Mouse (Mus musculus): ENCODE data around the gene Nudt16l1. TPM values are rescaled to one million over a fixed set of nuclear protein-coding genes. Genes with fewer than 3 reads are reported as not detected.

The Nudt16l1 gene
- 10 to 100 TPM; 23.3 to 23.8 TPM for total RNA-seq (2021)
- long read RNA-seq, experiment 1, transcript Nudt16l1-205 (3 exons, 1,618 nt): major isoform, 31 of 33 reads
- long read RNA-seq, experiment 1, partial matches to known transcripts: 0 of 33 reads
- long read RNA-seq, experiment 1, other reads (novel, unspliced or antisense): 1 of 33 reads
- long read RNA-seq, experiment 2, transcript Nudt16l1-205 (3 exons, 1,618 nt): major isoform, 26 of 29 reads
- long read RNA-seq, experiment 2, partial matches to known transcripts: 0 of 29 reads
- long read RNA-seq, experiment 2, other reads (novel, unspliced or antisense): 1 of 29 reads

DNA sequence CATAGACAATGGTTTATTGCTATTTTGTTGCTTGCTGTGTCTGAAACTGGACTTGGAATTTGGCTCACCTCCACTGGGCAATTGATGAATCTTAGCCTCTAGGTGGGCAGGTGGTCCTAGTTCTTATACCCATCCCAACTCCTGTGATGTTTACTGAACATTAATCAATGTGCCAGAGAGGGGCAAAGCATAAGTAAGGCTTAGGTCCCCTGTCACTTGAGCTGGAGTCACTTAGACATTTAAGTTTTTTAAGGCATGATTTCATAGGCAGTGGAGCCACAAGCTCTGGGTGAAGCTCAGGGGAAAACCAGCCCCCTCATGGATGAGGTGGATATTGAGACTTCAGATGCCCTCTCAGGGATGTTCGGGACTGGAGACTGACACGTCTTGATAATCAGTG is at the start of gene Nudt16l1:
Nudt16l1 (plus strand) TSS at position 301 of the 400 bp plus-strand sequence.
- intact Hi-C loops (cut with DNase I; ENCODE audit: low total_unique reads): no loop called here
- no peak for DNase-seq

DNA sequence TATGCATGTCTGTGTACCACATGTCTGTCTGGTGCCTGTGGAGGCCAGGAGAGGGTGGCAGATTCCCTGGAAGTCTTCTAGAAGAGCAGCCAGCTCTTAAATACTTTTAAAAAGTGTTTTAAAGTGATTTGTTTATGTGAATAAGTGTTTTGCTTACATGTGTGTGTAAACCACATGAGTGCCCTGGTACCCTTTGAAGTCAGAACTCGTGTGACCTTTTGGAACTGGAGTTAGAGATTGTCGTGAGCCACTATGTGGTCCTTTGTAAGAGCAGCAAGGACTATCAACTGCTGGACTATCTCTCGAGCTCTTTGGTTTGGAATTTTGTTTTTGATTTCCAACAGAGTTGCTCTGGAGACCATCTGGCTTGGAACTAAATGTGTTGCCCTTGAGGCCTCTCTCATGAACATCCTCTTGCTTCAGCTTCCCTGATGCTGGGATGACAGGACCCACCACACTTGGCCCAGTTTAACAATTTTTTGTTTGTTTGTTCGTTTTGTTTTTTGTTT is 48.3 kb upstream of the Nudt16l1 start:
- intact Hi-C loops (cut with DNase I; ENCODE audit: low total_unique reads): no loop called here
- no peak for DNase-seq

DNA sequence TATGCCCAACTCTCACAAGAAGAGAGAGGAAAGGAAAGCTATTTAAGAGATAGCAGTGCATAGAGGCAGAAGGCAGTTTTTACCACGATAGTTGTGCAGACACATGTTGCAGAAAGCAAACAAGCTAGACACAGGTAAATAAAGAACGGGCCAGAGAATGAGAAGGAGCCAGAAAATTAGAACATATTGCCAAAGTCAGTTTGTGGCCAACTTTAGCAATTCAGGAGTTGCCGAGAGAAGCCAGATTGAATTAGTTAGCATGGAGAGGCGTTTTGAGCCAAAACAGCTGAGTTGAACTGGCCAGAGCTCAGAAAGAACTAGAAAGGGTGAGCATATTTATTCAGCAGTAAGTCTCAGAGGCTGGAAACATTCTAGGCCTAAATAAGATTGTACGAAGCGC is 46.4 kb upstream of the Nudt16l1 start:
- no peak for DNase-seq
- intact Hi-C loops (cut with DNase I; ENCODE audit: low total_unique reads): no loop called here

DNA sequence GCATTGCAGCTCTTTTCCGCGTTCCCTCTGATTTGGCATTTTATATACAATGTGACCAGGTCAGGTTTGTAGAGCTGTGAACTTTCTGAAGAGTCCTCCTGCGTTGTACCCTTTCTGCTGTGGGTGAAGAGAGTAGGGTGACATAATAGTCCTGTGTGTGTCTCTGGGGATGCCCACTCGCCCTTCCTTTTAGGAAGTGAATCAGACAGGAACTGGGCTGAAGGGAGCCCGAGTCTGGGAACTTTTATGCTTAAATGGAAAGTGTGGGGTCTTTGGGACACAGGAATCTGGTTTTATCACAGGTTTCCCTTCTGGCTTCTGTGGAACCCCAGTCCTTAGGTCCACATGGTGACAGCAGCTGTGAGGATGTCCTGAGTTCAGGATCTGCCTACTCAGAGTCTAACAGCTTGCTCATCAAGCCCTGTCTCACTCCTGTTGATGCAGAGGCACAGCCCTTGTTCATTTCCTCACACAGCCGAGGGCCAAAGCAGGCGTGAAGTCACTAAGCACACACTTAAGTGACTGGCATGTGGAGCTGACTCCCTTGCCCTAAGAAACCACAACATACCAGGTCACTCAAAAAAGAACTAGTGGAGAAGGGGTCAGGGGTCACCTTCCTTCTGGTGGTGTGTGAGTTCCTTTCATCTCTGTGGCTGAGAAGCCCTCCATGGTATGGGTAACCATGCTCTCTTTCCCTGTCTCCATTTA is 44.2 kb upstream of the Nudt16l1 start:
- intact Hi-C loops (cut with DNase I; ENCODE audit: low total_unique reads): no loop called here
- DNase-seq: no peak

DNA sequence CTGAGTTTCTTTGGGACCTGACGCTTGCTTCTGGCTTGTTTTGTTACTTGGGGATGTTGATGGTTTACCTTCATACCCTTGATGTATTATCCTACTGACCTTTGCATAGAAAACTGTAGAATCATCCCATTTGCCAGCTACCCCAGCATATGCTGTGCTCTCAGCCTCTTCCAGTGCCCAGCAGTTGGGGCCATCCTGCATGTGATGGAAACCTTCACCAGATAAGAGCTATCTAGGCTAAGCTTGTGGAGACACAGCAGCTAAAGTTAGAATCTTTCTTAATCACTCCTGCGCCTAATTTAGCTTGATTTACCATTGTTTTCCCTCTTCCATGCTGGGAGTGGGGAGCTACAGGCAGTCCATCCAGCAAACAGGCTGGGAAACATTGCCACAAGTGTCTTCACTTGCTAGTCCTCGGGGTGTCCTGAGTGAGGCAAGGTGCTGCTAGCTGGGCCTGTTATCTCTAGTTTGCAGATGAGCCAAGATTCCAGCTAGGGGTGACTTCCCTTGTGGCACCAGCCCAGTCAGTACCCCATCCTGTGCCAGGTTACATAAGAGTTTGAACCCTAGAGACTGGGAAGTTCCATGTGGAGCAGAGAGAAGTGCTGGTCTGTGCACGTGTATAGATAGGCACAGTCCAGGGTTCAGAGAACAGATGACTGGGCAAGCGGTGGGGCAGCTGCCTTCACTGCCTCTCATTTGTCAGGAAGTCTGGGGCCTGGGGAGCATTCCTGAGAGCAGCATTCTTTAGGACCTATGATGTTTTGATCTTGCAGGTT is 42.1 kb upstream of the Nudt16l1 start:
- intact Hi-C loops (cut with DNase I; ENCODE audit: low total_unique reads): no loop called here
- DNase-seq: no peak

DNA sequence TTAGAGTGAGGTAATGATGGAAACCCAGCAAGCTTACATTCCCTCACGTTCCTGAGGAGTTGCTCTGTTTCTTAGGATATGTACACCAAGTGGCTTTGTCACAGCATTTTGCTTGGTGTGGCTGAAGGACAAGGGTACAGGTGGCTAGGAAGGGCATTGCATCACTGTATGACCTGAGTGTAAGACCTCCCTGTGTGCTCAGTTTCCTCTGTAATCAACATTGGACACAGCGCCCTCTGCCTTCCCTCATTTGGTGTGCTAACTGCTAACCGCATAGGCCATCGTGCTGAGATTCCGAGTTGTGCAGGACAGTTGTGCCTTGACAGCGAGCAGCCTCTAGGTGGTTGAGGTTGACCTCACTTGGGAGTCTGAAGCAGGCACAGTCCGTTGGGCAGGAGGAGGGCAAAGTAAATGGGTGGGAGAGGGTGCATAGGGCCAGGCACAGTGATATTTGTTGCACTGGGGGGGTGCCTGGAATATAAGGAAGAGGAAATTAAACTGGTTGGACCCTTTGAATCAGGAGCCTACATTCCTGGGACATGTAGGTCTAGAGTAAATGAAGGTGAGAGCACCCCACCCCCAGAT is 41.3 kb upstream of the Nudt16l1 start:
- no peak for DNase-seq
- intact Hi-C loops (cut with DNase I; ENCODE audit: low total_unique reads): no loop called here

DNA sequence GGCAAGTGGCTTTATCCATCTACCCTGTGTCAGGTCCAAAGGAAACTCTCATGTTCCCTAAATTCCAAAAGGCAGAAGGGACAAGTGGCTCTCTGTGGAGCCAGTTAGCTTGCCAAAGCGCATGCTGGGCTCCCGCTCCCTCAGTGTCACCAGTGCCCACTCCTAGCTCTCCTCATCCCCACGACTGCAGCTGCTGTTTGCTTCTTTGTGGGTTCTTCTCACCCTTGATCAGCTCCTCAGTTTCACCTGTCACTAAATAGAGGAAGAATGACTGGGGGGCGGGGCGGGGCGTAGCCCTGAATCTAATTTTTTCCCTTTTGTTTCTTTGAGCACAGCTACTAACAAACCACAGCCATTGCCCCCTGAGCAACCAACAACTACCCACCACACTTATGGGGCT is 39.7 kb upstream of the Nudt16l1 start:
- DNase-seq: no peak
- intact Hi-C loops (cut with DNase I; ENCODE audit: low total_unique reads): no loop called here

DNA sequence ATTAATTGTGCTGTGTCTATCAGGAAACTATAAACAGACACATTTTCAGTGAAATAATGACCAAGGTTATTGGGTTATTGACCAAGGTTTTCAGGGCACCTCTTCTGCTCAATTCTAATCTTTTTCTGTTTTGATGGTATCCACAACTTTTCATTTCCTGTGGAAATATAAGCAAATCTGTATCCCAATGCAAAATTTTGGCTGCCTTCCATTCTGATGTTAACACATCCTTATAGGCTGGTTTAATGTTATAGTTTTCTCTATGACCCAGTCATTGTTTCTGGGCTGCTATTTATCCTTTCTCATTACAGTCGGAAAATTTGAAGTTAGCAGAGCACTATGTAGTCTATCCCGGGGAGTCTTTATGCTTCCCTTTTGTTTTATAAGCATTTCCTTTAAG is 38.9 kb upstream of the Nudt16l1 start:
- DNase-seq: no peak
- intact Hi-C loops (cut with DNase I; ENCODE audit: low total_unique reads): no loop called here

DNA sequence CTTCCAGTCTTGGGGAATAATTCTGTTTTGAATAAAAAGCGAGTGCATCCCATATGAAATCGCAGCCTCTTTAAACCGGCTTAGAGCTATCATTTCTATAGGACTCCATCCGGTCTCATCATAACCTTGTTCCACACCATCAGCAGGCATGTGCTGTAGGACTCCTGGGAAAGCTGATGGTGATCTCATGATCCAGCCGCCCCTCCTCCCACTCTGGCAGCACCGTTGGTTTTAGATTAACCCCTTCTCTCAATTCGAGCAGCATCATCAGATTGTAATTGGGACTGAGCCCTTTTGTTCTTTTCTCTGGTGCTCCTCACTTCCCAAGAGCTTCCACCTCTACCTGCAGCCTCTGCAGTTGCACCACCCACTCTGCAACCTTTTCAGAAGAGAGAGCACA is 37.4 kb upstream of the Nudt16l1 start:
- intact Hi-C loops (cut with DNase I; ENCODE audit: low total_unique reads): no loop called here
- DNase-seq: no peak

DNA sequence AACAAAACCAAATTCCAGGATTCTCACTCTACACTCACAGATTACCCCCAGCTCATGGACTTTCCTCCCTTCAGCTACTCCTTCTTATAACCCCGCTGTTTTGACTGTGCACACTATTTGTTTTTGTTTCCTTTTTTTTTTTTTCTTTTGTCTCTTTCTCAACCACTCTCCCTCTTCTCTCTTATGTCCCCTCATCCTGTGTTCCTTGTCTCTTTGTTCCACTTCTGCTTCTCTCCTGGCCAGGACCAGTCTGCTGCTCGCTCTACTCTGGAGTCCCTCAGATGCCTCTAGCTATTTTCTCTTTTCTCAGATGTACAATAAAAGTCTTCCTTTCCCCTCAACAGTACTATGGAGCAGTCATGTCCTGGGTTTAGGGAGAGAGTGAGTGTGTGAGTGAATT is 36.2 kb upstream of the Nudt16l1 start:
- DNase-seq: no peak
- intact Hi-C loops (cut with DNase I; ENCODE audit: low total_unique reads): no loop called here

DNA sequence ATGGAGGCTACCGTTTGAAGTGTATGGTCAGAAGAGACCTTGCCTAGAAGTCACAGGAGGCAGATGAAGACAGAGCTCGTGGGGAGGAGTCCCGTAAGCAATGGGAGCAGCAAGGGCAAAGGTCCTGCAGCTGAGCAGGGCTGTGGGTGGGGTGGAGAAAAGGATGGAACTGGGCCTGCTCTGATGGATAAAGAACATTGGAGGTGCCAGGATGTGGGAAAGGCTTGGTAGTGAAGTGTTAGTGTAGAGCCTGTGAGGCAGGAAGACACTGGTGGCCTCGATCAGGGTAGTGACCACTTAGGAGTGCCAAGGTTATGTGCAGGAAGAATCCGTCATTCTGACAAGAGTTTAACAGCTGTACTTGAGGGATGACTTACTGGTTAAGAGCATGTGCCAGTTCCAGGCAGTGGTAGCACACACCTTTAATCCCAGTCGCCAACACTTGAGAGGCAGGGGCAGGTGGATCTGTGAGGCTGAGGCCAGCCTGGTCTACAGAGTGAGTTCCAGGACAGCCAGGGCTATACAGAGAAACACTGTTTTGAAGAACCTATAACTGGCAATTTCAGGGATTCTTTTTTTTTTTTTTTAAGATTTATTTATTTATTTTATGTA is 35.0 kb upstream of the Nudt16l1 start:
- intact Hi-C loops (cut with DNase I; ENCODE audit: low total_unique reads): no loop called here
- no peak for DNase-seq

DNA sequence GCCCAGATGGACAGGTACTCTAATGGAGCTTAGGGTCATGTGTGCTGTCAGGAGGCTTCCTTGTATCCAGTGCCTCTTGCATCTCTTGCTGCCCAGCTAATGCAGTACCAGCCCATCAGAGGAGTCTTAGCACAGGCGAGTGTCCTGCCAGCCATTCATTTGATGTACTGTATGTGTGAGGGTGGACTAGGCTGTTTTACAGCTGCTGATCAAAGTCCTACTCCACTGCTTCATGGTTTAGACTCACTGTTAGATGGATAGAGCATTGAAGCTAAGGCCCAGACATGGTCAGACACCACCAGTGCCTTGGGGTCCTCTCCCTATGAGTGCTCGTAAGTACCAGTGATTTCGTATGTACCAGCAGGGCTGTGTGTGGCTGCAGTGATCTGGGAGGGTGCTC is 33.7 kb upstream of the Nudt16l1 start:
- intact Hi-C loops (cut with DNase I; ENCODE audit: low total_unique reads): no loop called here
- no peak for DNase-seq

DNA sequence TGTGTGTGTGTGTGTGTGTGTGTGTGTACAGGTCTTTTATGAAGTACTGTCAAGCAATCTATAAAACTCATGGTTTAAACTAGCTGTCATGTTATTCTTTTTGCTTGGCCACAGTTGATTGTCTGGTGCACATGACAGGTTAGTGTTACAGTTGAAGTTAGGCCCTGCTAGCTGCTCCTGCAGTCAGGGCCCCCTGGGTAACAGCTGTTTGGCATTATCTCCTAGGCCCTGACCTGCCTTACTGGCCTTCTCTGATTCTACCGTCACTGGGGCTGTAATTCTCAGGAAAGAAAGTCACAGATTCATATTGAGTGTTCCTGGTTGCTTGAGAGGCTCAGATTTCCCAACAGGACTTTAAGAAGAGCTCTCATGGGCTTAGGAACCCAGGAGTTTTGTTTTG is 33.0 kb upstream of the Nudt16l1 start:
- no peak for DNase-seq
- intact Hi-C loops (cut with DNase I; ENCODE audit: low total_unique reads): no loop called here

DNA sequence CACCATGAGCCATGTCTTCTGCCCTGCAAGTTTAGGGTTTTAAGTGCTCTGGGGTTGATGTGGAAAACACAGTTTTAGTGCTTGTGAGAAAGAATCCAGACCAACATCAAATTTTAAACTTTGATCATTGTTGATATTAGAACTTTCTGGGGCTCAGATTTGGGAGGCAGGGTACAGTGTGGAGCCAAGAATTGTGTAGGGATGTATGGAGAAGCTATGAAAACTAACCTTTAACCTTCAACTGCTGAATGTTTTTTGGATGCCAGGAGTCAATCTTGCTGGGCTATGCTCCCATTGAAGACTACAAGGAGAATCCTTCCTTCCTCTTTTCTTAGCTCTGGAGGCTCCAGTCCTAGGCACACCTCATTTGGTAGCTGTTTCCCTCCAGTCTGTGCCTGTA is 32.0 kb upstream of the Nudt16l1 start:
- DNase-seq: no peak
- intact Hi-C loops (cut with DNase I; ENCODE audit: low total_unique reads): no loop called here

DNA sequence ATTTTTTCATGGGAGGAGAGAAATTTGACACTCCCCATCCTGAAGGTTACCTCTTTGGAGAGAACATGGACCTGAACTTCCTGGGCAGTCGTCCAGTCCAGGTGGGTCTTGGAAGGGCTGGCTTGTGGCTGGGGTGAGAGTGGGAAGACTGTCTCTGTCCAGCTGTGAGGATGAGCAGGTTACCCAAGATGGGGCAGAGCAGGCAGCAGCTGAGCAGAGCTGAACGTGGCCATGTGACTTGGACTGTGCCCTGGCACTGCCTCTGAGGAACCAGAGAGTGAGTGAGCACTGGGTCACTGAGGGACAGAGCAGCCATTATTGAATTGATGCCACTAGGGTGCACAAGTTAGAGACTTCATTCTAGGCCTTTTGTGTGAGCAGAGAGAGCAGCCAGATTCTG is 31.2 kb upstream of the Nudt16l1 start:
- intact Hi-C loops (cut with DNase I; ENCODE audit: low total_unique reads): no loop called here
- DNase-seq: peak; percentile 40

DNA sequence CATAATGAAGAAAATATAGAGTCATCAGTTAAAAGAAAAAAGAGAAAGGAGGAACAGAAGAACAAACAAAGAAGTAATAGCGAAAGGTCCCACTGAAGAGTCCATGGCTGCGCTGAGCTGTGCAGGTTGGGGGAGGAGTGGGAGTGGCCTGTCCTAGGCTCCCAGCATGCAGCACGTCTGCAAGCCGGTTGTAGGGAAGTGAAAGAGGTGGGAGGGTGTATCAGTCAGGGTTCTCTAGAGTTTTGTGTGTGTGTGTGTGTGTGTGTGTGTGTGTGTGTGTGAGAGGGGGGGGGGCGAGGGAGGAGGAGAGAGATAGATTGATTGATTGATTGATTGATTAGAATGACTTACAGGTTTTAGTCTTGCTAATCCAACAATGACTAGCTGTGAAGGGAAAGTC is 30.6 kb upstream of the Nudt16l1 start:
- no peak for DNase-seq
- intact Hi-C loops (cut with DNase I; ENCODE audit: low total_unique reads): no loop called here

DNA sequence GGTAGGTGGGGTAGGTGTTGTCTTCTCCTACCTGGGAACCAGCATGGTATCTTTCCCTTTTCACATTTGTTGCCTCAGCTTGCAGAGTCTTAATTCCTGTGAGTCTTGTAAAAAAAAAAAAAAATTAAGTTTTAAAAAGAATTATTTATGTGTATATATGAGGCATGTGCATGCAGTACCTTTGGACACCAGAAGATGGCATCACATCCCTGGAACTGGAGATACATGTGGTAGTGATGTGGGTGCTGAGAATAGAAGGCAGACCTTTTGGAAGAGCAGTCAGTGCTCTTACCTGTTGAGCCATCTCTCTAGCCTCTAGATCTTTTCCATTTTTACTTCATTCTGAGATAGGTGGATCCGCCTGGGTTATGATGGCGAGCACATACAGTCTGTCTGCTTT is 28.8 kb upstream of the Nudt16l1 start:
- DNase-seq: no peak
- intact Hi-C loops (cut with DNase I; ENCODE audit: low total_unique reads): loop anchor here (5.0 kb wide), 1 partner anchor 32 kb away; no protein-coding TSS in a partner anchor

DNA sequence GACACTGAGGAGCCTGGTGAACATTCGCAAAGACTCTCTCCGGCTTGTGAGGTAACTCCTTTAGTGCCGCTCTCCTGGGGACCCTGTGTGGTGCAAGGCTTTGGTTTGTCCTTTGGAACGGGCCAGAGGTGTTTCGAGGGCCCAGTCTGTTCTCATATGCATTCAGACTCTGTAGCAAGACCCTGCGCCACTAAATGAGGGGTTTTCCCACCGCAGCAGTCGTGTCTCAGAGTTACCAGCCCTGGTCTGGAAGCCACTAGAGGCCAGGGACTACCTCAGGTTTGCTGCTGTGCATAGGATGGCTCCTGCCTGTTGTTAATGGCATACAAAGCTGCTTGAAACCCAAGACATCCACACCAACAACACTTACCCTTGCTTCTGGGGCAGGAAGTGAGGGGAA is 27.8 kb upstream of the Nudt16l1 start:
- DNase-seq: no peak
- intact Hi-C loops (cut with DNase I; ENCODE audit: low total_unique reads): loop anchor here (5.0 kb wide), 1 partner anchor 33 kb away; no protein-coding TSS in a partner anchor

DNA sequence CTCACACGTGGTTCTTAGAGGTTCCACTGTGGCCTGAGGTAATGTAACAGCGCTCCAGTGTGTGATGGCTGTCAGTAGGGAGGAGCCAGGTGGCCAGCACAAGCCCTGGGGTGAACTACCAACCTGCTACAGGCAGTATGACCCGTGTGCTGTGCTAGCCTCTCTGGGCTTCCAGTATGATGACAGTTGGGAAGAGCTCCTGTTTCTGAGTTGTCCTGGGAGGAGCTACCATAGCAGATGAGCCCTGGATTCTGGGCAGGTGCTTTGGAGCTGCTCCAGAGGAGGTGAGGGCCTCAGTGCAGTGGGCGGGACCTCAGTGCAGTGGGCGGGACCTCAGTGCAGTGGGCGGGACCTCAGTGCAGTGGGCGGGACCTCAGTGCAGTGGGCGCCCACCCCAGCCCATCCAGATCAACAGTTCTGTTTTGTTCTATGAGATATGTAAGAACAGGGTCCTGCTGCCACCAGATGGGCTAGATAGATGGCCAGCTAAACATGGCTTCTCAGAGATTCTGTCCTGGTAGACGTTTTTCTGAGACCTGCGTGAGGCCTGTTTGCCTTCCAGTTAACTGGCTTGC is 26.4 kb upstream of the Nudt16l1 start:
- intact Hi-C loops (cut with DNase I; ENCODE audit: low total_unique reads): loop anchor here (5.0 kb wide), 1 partner anchor 35 kb away; no protein-coding TSS in a partner anchor
- no peak for DNase-seq

Measured in gastrocnemius, postnatal 14 days (tissue).